Mouse (Mus musculus) thymus, postnatal 10 days (tissue): ENCODE data around the gene Lgals3.

Experiments
- DNase-seq, 2 experiments: peaks; one replicate each; pipeline ENCODE4 v3.0.0; 2021; ENCODE audit warnings: low spot score in 2 of 2

Lgals3 gene

GRCm38 (mm10) chr14:47422466-47422865 is 54.9 kb downstream of the Lgals3 start:
- DNase-seq: no peak

- no peak for DNase-seq
Observed at GRCm38 (mm10) chr14:47432987-47433386, 65.4 kb downstream of the Lgals3 start.
